Mouse (Mus musculus) layer of hippocampus, adult 11-12 months (tissue): ENCODE data around the gene Pdzk1.

Experiments
- DNase-seq: peaks from one replicate; pipeline ENCODE4 v3.0.0; 2022; ENCODE audit warnings: low spot score

Pdzk1 gene

DNA sequence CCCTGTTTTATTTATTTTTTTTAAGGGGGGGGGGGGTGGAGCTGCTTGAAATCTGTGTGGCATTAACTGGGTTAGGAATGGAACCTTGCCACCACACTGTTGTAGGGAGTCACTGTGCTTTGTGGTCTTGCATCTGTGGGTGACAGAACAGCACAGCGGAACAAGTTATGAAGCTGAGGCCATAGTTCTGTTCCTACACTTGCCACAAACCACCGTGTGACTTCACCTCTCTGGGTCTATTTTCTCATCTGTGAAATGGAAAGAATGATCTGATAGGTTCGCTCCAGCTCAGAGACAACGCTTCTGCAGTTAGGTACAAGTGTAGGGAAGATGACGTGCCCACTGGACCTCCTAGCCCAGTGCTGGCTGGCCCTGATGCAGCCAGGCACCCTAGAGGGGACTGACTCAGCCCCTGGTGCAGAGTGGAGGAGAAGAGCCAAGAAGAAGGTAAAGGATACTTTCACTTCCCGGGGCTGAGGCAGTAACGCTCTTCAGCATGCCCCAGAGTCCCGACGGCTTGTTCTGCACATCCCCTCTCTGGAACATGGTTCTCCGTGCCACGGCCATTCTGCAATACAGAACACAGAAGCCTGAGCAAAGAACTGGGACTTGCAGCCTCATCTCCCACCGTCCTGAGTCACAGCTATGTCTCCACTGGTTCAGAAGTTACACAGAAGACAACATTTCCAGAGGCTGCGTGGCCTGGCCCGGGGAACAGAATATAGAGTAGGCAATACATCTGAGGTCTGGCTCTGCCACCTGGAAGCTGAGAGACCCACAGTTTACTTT is 53.2 kb downstream of the Pdzk1 start:
- DNase-seq: no peak

DNA sequence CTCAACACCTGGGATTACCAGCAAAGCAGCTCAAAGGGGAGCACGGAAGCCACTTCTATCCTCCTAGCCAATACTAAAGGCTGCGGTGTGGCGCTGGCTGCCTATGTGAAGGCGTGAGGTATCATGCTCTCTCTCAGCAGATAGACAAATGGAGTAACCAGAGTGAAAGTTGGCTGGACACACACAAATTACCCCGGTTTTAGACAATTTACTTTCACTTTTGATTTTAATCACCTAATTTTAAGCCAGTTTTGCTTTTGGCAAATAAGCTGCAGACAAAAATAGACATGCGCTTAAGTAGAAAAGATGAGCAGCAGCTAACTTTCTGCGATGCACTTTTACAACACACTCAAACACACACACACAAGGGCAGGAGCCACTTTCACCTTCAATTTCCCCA is 54.6 kb downstream of the Pdzk1 start:
- no peak for DNase-seq

DNA sequence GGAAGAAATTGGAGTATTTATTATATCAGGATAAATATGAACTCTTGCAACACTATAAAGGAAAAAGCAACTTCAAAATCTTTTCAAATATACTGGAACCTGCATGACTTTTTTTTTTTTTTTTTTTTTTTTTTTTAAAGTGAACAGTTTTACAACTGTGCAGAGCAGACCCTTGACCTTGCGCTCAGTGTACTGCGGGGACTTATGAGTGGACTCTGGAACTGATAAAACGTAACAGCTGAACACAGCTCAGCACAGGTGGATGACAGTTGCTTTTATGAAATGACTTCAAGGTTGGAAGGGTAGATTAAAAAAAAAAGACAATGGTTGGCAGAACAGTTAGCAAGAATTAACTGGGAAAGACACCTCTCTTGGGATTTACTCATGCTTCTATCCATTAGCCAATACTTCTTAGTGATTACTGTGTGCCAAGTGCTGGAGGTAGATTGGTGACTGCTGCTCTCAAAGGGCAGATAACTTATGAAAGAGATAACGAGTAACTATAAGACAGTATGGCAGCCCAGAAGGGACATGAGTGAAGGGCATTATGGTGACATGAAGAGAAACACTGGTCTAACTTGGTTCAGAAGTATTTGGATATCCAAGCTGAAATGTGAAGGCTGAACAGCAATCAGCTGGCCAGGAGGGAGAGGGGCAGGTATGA is 73.4 kb downstream of the Pdzk1 start:
- no peak for DNase-seq

DNA sequence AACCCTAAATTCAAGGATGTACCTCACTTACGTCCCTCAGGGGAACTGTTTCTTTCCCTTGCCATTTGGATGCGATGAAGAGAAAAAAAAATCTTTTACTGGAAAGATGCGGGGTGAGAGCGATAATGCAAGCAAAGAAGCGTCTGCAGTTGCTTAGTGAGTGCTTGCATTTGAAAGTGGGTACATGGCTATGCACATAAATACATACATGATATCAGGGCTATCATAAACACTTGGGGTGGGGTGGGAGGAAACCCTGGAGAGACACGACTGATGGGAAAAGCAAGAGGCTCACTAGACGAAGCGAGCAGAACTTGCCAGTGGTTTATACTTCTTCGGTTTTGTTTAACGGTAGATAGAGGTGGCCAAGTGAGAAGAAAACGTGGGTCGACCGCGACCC is 75.3 kb downstream of the Pdzk1 start, which contains the start of gene Gja5:
TSS of gene Gja5 (plus strand) at position 301 of the 400 bp plus-strand sequence.
- DNase-seq: no peak

DNA sequence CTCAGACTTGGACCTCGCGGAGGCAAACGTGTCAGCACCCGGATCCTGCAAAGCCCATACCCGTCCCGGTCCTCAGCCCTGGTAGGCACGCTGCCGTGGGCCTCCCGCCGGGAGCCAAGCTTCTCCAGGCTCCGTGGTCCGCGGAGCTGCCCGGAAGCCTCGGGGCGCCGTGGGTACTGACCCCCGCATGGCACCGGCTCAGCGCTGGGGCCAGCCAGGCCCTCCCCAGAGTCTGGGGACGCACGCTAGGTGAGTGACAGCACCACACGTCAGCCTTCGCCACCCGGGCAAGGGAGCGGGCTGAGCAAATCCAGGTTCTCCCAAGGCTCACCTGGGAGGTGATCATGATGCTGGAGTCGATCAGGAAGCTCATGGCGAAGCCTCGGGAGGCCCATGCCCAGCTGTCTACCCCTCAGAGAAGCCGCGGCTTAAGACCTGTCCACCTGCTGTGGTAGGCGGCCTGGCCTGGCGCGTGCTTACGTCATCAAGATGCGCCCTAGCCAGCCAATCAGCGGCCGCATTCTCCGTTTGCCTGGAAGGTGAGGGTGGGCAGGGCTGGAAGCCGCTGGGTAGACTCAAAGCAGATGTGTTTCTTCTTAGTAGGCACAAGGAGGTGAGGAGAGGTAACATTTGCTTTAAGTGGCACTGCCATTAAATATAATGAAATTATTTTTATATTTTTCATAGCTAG is 75.9 kb downstream of the Pdzk1 start, which contains the start of gene Gpr89:
TSS of gene Gpr89 (minus strand) at position 496 of the 691 bp plus-strand sequence.
- DNase-seq: peak; percentile 94

DNA sequence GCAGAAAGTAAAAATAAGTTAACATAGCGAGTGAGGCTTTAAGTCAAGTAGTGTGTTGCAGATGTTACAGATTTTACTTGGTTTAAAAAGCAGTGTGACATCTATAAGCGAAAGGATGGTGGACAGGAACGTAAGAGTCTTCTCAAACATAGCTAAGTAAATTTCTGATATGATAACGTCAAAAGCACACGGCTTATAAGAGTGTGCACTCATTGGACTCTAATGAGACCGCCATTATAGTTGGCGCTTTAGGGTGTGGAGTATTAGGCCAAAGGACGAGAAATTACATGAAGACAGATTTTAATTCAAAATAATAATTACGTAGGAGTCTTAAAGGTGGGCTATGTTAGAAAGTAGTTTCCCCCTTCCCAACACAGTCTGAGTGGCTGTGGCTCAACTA is 76.5 kb downstream of the Pdzk1 start:
- DNase-seq: no peak
